Mouse (Mus musculus) heart, embryonic 15.5 days (tissue): ENCODE measurements around the gene Nrxn1. TPM values are rescaled to one million over a fixed set of nuclear protein-coding genes. Genes with fewer than 3 reads are reported as not detected.

Experiments used
- ATAC-seq: fragments of 200-750 bp; cut with Nextera tagmentation; replicated peaks from 2 replicates; pipeline ENCODE4 v1.8.0; 2017; ENCODE audit warnings: low read depth, moderate TSS enrichment; ENCODE audit not compliant: insufficient number of reproducible peaks, insufficient read depth, low FRiP score
- H3K27ac ChIP-seq: fragments of 300-500 bp; sonication (generic); 2 replicates; pipeline ENCODE4 v1.5.1; 2015; ENCODE audit warnings: mild to moderate bottlenecking, inconsistent platforms
- H3K27me3 ChIP-seq: fragments of 300-500 bp; sonication (generic); 2 replicates; pipeline ENCODE4 v1.6.1; 2015; ENCODE audit warnings: inconsistent platforms
- H3K36me3 ChIP-seq: fragments of 300-500 bp; sonication (generic); 2 replicates; pipeline ENCODE4 v1.6.1; 2015; ENCODE audit warnings: mild to moderate bottlenecking, inconsistent platforms
- H3K4me1 ChIP-seq: fragments of 300-500 bp; sonication (generic); replicated peaks from 2 replicates; pipeline ENCODE4 v1.6.1; 2015; ENCODE audit warnings: inconsistent platforms
- H3K4me2 ChIP-seq: fragments of 300-500 bp; sonication (generic); 2 replicates; pipeline ENCODE4 v1.6.1; 2015; ENCODE audit warnings: inconsistent platforms, mild to moderate bottlenecking, moderate library complexity
- H3K4me3 ChIP-seq: fragments of 300-500 bp; sonication (generic); 2 replicates; pipeline ENCODE4 v1.5.1; 2015; ENCODE audit warnings: mild to moderate bottlenecking, inconsistent platforms
- H3K9ac ChIP-seq: fragments of 300-500 bp; sonication (generic); 2 replicates; pipeline ENCODE4 v1.6.1; 2015; ENCODE audit warnings: mild to moderate bottlenecking, inconsistent platforms
- H3K9me3 ChIP-seq: fragments of 300-500 bp; sonication (generic); replicated peaks from 2 replicates; pipeline ENCODE4 v1.6.1; 2016; ENCODE audit warnings: inconsistent platforms
- WGBS: fragments of 180-500 bp; shearing (Covaris S2); methylation state at CpG from one replicate; pipeline ENCODE4 v1.1.7; 2015; ENCODE audit warnings: mixed read lengths; 5-methylcytosine and 5-hydroxymethylcytosine counted together
- polyA plus RNA-seq: library from polyadenylated mRNA; unstranded; fragments of >200 nt; fragmentation: Nextera tagmentation; extraction: Ambion mirVana; gene quantifications from 2 replicates; pipeline ENCODE4 v1.2.1, GENCODE M21; 2015

Gene Nrxn1
- polyA plus RNA-seq, 1 experiment from 2014 or later, result 1.2 TPM

- H3K27ac ChIP-seq, result no peak overlapping the region
- H3K36me3 ChIP-seq, result no peaks in the 10 kb centered on the region
- H3K4me2 ChIP-seq, result no peak overlapping the region
- no peak for ATAC-seq
- WGBS, result 53% methylated on average over 2 of the region's 2 CpGs
- no peak overlapping the region for H3K9ac ChIP-seq
- H3K9me3 ChIP-seq, result no peaks in the 10 kb centered on the region
- no peaks in the 10 kb centered on the region for H3K27me3 ChIP-seq
- no peaks in the 10 kb centered on the region for H3K4me1 ChIP-seq
- no peak overlapping the region for H3K4me3 ChIP-seq
Measured at GRCm38 (mm10) chr17:90631371-90631770, 461.5 kb downstream of the Nrxn1 start.

- no peak overlapping the region for H3K27ac ChIP-seq
- no peak overlapping the region for H3K4me2 ChIP-seq
- no peak overlapping the region for H3K4me3 ChIP-seq
- no peak overlapping the region for H3K9ac ChIP-seq
- no peaks in the 10 kb centered on the region for H3K27me3 ChIP-seq
- H3K4me1 ChIP-seq, result no peaks in the 10 kb centered on the region
- 52% methylated on average over 13 of the region's 13 CpGs for WGBS
- no peak for ATAC-seq
- H3K36me3 ChIP-seq, result no peaks in the 10 kb centered on the region
- no peaks in the 10 kb centered on the region for H3K9me3 ChIP-seq
Measured at GRCm38 (mm10) chr17:90629851-90630250, 463.0 kb downstream of the Nrxn1 start.

DNA sequence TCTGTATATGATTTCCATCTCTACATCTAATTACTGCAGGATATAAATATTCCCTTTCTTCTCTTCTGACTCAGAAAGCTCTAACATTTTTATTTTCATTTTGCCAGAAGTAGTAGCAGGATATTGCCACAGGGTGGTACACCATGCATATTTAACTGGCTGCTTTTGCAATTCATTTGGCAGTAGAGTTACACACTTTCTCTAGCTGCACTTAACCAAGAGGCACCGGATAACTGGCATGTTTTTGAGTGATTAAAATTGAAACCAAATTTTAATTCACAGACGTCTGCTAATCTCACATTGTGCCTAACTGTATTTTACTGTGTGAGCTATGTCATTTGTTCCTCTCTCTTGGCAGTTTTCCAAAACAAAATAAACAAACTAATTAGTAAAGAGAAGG, 464.4 kb downstream of the Nrxn1 start:
- no peaks in the 10 kb centered on the region for H3K4me1 ChIP-seq
- WGBS, result 33% methylated on average over 2 of the region's 2 CpGs
- H3K9me3 ChIP-seq, result no peaks in the 10 kb centered on the region
- no peak overlapping the region for H3K4me2 ChIP-seq
- H3K27ac ChIP-seq, result no peak overlapping the region
- ATAC-seq, result no peak
- no peaks in the 10 kb centered on the region for H3K36me3 ChIP-seq
- no peak overlapping the region for H3K4me3 ChIP-seq
- no peaks in the 10 kb centered on the region for H3K27me3 ChIP-seq
- no peak overlapping the region for H3K9ac ChIP-seq

DNA sequence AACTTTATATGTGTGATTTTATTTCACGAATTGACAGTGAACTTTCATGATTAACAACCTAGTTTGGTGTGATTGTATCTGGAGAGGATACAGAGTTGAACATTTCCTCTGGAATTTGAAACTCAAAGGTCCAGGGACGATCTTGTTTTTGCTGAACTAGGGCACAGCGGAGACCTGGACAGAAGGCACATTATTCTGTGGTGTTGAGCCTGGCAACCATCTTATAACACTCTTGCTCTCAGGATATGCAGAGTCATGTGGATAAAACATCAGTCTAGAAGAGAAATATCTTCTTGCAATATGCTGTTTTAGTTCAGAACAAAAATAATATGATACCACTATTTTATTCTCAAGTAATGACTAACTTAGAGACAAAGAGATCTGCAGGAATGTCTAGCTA, 464.9 kb downstream of the Nrxn1 start:
- Histone ChIP-seq H3K9me3 (no peaks in the 10 kb centered on the region), H3K9ac (no peak overlapping the region), H3K4me2 (no peak overlapping the region), H3K27me3 (no peaks in the 10 kb centered on the region), H3K4me1 (no peaks in the 10 kb centered on the region), H3K36me3 (no peaks in the 10 kb centered on the region), H3K27ac (no peak overlapping the region), H3K4me3 (no peak overlapping the region)
- ATAC-seq, result no peak
- WGBS, result 61% methylated on average over 3 of the region's 3 CpGs

- Histone ChIP-seq H3K4me1 (no peaks in the 10 kb centered on the region), H3K4me2 (no peak overlapping the region), H3K9me3 (no peaks in the 10 kb centered on the region), H3K27me3 (no peaks in the 10 kb centered on the region), H3K36me3 (no peaks in the 10 kb centered on the region), H3K9ac (no peak overlapping the region), H3K4me3 (no peak overlapping the region), H3K27ac (no peak overlapping the region)
- WGBS, result 65% methylated on average over 3 of the region's 3 CpGs
- no peak for ATAC-seq
Measured at GRCm38 (mm10) chr17:90627395-90627794, 465.5 kb downstream of the Nrxn1 start.

DNA sequence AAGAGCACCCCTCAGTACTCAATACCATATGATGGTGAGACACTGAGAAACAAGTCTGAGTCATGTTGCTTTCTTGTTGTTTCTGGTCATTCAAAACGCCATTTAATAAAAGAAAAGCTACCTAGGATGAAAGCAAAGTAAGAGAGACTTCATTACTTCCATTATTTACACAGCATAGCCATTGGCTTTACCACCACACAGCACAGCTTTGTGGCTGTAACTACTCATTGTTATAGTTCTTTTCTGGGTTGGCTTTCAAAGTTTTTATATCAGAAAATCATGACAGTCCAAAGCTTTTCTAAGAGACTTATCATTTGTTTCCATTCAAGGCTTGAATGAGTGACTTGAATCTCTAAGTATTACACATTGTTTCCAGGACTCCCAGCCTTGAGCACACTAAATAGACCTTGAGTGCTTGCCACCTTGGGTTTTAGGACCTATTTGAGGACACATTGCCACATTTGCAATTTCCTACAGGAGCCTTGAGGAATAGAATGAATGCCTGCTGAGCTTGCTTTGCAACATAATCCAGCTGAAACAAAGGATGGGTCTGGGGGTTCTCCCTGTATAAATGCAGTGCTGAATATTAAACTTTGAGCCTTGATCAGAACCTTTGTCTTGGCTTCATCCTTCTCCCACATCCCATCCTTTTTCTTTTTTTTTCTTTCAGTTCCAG, 468.1 kb downstream of the Nrxn1 start:
- WGBS, result 28% methylated on average over 1 of the region's 1 CpGs
- ATAC-seq, result no peak
- H3K36me3 ChIP-seq, result no peaks in the 10 kb centered on the region

DNA sequence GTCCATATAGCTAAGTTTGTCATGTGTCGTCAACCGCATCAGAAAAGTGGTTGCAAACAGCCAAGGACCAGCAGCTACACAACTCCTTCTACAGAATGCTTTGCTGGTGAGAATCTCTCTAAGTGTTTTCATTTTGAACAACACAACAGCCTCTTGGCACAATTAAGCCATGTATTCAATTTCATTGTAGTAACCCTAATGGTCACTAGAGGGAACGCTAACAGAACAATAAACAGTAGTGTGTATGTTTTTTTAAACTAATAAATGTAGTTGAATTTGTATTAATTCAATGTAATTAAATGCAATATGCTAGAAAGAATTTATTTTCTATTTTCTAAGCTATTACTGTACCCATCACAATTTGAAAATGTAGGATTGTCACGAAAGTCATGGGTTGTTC, 471.0 kb downstream of the Nrxn1 start:
- Histone ChIP-seq H3K9ac (no peak overlapping the region), H3K4me1 (no peaks in the 10 kb centered on the region), H3K9me3 (no peaks in the 10 kb centered on the region), H3K4me2 (no peak overlapping the region), H3K27me3 (no peaks in the 10 kb centered on the region), H3K4me3 (no peak overlapping the region), H3K27ac (no peak overlapping the region), H3K36me3 (no peaks in the 10 kb centered on the region)
- ATAC-seq, result no peak
- 85% methylated on average over 4 of the region's 4 CpGs for WGBS

More for the DNA sequence above, 468.1 kb downstream of the Nrxn1 start:
- Histone ChIP-seq H3K4me2 (no peak overlapping the region), H3K9me3 (no peaks in the 10 kb centered on the region), H3K4me1 (no peaks in the 10 kb centered on the region), H3K9ac (no peak overlapping the region), H3K27ac (no peak overlapping the region), H3K27me3 (no peaks in the 10 kb centered on the region), H3K4me3 (no peak overlapping the region)

DNA sequence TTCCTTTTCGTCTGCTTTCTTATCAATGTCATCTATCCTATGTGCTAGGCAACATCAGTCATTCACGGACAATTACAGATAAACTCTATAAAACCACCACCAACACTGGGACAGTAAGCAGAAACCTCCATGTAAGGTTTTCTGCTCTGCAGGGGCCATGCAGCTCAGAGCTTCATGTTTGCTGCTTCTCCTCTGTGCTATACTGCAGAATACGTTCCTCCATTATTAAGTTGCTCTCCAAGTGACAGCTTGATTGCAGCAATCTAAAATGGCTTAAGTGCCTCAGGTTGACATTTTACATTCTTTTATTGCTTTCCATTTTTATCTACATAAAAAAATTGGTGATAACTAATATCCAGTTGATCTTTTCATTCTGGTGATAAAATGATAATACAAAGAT, 477.9 kb downstream of the Nrxn1 start:
- no peak for ATAC-seq
- no peaks in the 10 kb centered on the region for H3K27me3 ChIP-seq
- no peaks in the 10 kb centered on the region for H3K9me3 ChIP-seq

DNA sequence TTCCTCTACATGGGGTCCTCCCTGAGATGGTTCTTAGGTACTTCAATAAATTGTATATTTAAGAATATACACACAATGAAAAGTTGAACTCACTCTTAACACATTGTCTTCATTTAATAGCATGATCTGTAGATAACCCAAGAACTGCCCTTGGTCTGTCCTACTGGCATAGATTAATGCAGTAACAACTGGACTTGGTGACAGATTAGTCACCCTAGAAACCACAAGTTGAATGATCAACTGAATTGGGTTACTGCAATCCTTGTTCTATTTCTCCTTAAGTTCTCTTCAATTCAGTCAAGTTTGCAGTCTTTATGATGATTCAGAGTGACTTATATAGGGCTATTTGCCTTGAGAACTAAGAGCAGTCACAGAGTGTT, 485.5 kb downstream of the Nrxn1 start:
- no peaks in the 10 kb centered on the region for H3K4me1 ChIP-seq
- H3K9ac ChIP-seq, result no peak overlapping the region
- H3K4me3 ChIP-seq, result no peak overlapping the region
- H3K27me3 ChIP-seq, result no peaks in the 10 kb centered on the region
- no peak overlapping the region for H3K27ac ChIP-seq
- no peaks in the 10 kb centered on the region for H3K9me3 ChIP-seq
- H3K4me2 ChIP-seq, result no peak overlapping the region
- H3K36me3 ChIP-seq, result no peaks in the 10 kb centered on the region
- ATAC-seq, result no peak

More for the DNA sequence above, 477.9 kb downstream of the Nrxn1 start:
- no peaks in the 10 kb centered on the region for H3K36me3 ChIP-seq
- WGBS, result 61% methylated on average over 3 of the region's 3 CpGs
- H3K4me2 ChIP-seq, result no peak overlapping the region
- H3K27ac ChIP-seq, result no peak overlapping the region
- no peak overlapping the region for H3K9ac ChIP-seq
- no peak overlapping the region for H3K4me3 ChIP-seq
- H3K4me1 ChIP-seq, result no peaks in the 10 kb centered on the region

DNA sequence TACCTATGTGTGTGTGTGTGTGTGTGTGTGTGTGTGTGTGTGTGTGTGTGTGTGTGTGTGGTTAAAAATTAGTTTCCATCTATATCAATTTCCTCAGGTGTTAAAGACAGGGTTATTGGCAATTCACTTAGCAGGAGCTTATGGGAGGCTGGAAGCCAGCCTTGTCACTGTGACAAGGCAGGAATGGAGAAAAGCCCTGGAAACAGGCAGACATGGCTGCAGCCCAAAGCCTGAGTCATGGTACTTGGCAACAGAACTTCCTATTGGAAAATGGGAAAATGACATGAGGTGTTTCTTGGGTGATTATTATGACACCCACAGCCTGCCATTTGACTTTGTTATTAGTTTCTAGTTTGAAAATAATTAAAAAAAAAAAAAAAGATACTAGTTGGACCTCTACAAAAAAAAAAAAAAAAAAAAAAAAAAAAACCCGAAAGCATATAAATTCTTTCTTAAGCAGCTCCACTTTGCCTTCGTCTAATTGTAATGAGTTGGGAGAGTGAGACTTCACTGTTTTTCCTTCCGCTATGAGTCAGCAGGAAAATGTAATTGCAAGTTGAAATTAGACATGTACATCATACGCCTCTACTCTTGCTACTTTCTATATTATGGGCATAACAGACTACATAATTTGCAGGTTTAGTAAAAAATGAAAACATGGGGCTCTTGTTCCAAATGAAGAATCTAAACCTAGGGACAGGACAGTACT, 486.0 kb downstream of the Nrxn1 start:
- no peak overlapping the region for H3K27ac ChIP-seq
- H3K4me3 ChIP-seq, result no peak overlapping the region
- 81% methylated on average over 4 of the region's 4 CpGs for WGBS
- no peaks in the 10 kb centered on the region for H3K36me3 ChIP-seq
- no peaks in the 10 kb centered on the region for H3K4me1 ChIP-seq
- no peak overlapping the region for H3K4me2 ChIP-seq
- no peaks in the 10 kb centered on the region for H3K9me3 ChIP-seq
- no peak for ATAC-seq
- no peaks in the 10 kb centered on the region for H3K27me3 ChIP-seq
- no peak overlapping the region for H3K9ac ChIP-seq

- Histone ChIP-seq H3K4me3 (no peak overlapping the region), H3K9me3 (no peaks in the 10 kb centered on the region), H3K27me3 (no peaks in the 10 kb centered on the region), H3K9ac (no peak overlapping the region), H3K36me3 (no peaks in the 10 kb centered on the region), H3K4me1 (no peaks in the 10 kb centered on the region), H3K27ac (no peak overlapping the region), H3K4me2 (no peak overlapping the region)
- 80% methylated on average over 9 of the region's 9 CpGs for WGBS
- no peak for ATAC-seq
Measured at GRCm38 (mm10) chr17:90599570-90600524, 493.0 kb downstream of the Nrxn1 start.
